Mouse (Mus musculus): ENCODE data around the gene Actr1a. TPM values are rescaled to one million over a fixed set of nuclear protein-coding genes. Genes with fewer than 3 reads are reported as not detected.
A peak's percentile ranks its signal among the peaks of the same experiment; 100 is the strongest.

Actr1a gene
- total RNA-seq, 2 experiments from 2014 or later = 95.3 to 110 TPM

GRCm38 (mm10) chr19:46328081-46329030 lies 67.2 kb downstream of the Actr1a start, which contains the start of gene Fbxl15:
Fbxl15 (plus strand) TSS chr19:46328184.
- DNase-seq (ENCODE audit: low spot score in 2 of 2) = peak; percentile 82 to 89

GRCm38 (mm10) chr19:46327531-46328064 lies 68.0 kb downstream of the Actr1a start:
- DNase-seq (ENCODE audit: low spot score in 2 of 2) = no peak

Small RNAs within 50 kb of the gene (microRNA-seq; reads per million reads assigned to microRNA genes)
- 0.79 reads per million for gene Mir146b

Other genes starting within 250 kb of the Actr1a start
- gene Pitx3, start 247.4 kb downstream of the Actr1a start, total RNA-seq (2021) = 1 to 10 TPM in 1 of 2 experiments, under 1 TPM in 1; 0.56 to 2.0 TPM
- gene Gbf1, start 243.2 kb downstream of the Actr1a start, total RNA-seq (2021) = 10 to 100 TPM; 64.2 to 77.1 TPM
- gene Nfkb2, start 91.4 kb downstream of the Actr1a start, total RNA-seq (2021) = 10 to 100 TPM; 22.0 to 24.3 TPM
- 10 to 100 TPM; 19.0 to 22.6 TPM for gene Psd, start 68.6 kb downstream of the Actr1a start, total RNA-seq (2021)
- 10 to 100 TPM in 1 of 2 experiments, 1 to 10 TPM in 1; 9.6 to 10.4 TPM for gene Fbxl15, start 67.6 kb downstream of the Actr1a start, total RNA-seq (2021)
- 100 to 1,000 TPM; 106 to 112 TPM for gene Cuedc2, start 57.0 kb downstream of the Actr1a start, total RNA-seq (2021)
- 1 to 10 TPM; 4.8 to 5.7 TPM for gene Mfsd13a, start 54.6 kb downstream of the Actr1a start, total RNA-seq (2021)
- gene 2310034G01Rik, start 45.4 kb downstream of the Actr1a start, total RNA-seq (2021) = 1 to 10 TPM in 1 of 2 experiments, under 1 TPM in 1; 0.73 to 1.6 TPM
- 10 to 100 TPM; 30.5 to 34.6 TPM for gene Sufu, start 1.1 kb upstream of the Actr1a start, total RNA-seq (2021)
- 10 to 100 TPM; 60.5 to 70.3 TPM for gene Trim8, start 106.0 kb upstream of the Actr1a start, total RNA-seq (2021)
- gene Arl3, start 177.4 kb upstream of the Actr1a start, total RNA-seq (2021) = 10 to 100 TPM; 47.2 to 54.9 TPM
- 10 to 100 TPM; 13.1 to 18.4 TPM for gene Sfxn2, start 177.6 kb upstream of the Actr1a start, total RNA-seq (2021)
- gene Wbp1l, start 203.3 kb upstream of the Actr1a start, total RNA-seq (2021) = 100 to 1,000 TPM; 180 to 182 TPM